Mouse (Mus musculus) mouse trophoblast stem cell (cell line): ENCODE results near the gene Rapgef3.

Source experiments
- in situ Hi-C, 2 experiments: fragments of 300-500 bp; cut with MseI, MboI; formaldehyde crosslinking; loops; 2 replicates in 1 of 2; 3 replicates in 1 of 2; pipeline ENCODE4 v1.15.1; 2025

Gene Rapgef3

DNA sequence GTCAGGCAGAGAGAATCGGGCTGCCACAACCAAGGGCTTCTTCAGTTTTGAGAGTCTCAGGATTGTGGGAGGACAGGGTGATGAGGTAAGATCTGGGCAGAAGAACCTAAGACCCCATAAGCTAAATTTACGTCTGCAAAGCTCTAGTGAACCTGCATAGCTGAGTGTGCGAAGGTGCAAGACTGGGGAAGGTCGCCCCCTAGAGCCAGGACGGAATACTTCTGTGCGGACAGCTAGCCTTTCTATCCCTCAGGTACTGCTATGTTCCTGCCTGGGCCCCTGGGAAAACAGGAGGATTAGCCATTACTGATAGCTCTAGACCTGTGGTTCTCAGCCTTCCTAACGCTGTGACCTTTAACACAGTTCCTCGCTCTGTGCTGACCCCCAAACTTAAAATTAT lies 8.7 kb upstream of the Rapgef3 start:
- in situ Hi-C loops: loop anchor here in 1 of 2 experiments (5.0 kb wide), 1 partner anchor 59 kb away; no protein-coding TSS in a partner anchor

DNA sequence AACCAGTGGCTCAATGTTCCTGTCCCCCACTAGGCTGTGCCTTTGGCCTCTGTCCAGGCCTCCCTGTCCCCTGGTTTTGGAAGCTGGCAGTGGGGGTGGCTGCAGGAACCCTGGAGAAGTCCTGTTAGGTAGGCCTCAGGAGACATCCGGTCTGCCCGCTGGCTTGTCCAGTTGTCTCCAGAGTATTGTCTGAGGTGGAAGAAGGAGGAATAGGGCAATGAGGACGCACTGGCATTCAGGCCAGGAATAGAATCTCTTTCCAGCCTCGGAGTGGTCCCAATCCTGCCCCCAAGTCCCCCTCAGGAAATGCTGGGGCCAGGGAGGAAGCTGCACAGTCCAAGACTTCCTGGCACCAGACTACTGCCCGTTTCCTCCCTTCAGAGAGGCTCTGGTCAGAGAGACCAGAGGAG lies 6.2 kb upstream of the Rapgef3 start:
- in situ Hi-C loops: no loop called here

DNA sequence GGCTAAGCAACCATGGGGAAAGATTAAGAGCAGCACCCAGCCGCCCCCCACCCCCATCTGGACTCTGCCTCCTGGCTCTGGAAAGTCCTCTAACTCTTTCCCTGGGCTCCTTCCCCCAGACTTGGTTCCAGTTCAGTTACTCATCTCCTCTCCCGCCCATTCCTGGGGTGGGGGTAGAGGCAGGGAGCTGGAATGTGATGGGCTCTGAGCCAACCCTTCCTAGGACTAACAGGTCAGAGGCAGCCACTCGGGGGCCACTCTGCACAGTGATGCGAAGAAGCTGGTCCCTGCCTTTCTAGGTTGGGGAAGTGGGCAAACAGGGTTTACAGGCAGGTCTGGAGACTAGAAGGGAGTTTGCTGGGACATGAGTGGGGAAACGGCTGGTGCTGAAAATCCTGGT lies 5.3 kb upstream of the Rapgef3 start:
- in situ Hi-C loops: no loop called here

DNA sequence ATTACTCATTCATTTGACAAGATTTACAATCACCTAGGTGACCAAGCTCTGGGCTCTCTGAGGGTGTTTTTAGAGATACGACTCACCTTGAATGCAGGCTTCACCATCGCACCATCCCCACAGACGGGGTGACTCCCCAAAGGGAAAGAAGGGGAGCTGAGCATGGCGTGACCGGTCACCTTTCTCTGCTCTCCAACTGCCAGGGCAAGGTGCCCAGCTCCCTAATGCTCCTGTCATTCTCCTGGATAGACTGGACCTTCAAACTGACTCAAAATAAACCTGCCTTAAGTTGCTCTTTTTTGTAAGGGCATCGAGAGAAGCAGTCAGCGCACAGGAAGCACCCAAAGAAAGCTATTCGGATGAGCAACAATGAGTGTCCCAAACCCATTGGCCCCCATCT lies 2.5 kb upstream of the Rapgef3 start:
- in situ Hi-C loops: no loop called here

DNA sequence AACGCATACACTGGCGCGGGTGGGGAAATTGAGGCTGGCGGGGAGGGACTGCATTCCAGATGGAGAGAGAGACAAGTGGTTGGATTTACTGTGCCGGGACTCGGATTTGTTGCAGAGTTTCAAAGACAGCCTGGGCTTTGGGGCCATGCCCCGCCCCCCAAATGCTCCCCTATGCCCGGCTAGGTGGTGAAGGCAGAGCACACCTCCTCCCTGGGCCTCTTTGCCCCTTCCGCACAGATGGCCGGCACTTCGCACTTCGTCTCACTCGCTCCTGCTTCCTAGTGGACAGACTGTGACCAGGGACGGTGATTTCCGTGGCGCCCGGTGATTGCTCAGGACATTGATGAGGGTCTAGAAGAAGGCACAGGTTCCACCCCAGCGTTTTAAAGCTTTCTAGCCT lies 420 bp upstream of the Rapgef3 start:
- in situ Hi-C loops: no loop called here

DNA sequence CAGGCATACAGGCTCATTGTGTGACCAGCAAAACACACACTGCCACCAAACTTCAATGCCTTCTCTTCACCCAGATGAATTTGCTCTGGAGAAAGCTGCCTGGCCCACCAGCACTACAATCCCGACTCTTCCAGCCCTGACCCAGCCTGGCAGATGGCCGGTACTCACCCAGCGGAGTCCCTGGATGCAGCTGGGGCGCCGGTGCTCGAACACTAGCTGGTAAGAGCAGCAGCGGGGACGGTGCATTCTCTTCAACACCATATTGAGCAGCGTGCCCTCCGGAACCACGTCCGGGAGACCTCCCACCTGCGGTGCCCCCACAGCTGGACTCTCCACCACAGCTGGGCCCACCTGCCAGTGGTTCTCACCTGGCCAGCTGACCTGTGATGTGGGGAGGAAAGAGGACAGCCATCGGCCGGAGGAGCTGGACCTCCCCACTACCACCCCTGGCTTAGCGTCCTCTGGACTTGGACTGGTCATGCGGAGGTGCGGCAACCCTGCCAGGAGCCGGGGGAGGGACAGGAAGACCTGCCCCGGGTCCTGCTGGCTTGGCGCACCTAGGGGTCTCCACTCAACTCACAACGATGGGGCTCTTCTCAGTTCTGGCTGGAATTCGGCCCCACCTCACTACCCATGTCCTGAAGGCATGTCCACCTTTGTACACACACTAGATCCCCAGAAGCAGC lies 1.0 kb downstream of the Rapgef3 start:
- in situ Hi-C loops: no loop called here

DNA sequence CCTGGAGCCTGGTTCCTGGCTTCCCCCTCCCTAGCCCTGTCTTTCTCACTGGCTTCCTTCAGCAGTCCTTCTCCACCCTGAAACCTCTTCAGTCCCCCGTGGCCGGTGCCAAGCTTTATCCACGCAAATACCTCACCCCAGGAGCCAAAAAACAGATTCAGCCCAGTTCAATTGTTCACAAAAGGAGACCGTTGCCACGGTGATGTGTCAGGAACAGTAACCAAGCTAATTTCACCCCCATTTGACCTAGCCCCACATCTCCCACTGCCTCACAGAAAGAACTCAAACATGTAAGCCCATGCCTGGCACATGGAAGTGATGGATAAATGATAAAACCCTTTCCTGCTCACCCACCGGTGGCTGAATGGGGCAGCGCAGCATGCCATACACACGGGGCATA lies 1.6 kb downstream of the Rapgef3 start:
- in situ Hi-C loops: no loop called here

DNA sequence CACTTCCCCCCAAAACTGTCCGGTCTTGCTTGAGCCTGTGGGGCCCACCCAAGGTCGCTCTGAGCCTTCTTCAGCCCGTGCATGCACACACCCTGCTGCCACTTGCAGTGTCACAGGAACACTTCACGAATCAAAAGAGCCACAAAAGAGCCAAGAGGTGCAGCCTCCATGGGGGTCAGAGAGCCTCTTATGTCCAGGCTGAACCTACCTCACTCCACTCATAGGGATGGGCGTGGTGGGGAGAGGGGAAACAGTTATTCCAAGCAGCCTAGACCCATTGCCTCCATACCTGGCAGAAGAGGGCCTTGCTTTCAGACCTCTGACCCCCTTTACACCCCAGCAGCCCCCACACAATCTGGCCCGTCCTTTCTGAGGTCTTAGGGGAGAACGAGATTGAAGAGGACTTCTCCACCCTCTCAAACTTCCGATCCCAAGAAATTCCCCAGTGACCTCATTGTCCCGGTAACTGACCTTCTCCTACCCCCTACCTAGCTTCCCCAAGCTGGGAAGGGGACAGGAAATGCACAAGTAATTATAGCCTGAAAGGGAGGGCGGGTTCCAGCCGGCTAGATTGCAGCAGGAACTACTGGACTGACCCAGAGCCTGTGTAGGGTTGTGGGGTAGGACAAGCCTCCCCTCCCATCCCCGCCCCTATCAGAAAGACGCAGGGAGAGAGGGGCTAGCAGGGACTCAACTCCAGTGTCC lies 2.5 kb downstream of the Rapgef3 start:
- in situ Hi-C loops: no loop called here

DNA sequence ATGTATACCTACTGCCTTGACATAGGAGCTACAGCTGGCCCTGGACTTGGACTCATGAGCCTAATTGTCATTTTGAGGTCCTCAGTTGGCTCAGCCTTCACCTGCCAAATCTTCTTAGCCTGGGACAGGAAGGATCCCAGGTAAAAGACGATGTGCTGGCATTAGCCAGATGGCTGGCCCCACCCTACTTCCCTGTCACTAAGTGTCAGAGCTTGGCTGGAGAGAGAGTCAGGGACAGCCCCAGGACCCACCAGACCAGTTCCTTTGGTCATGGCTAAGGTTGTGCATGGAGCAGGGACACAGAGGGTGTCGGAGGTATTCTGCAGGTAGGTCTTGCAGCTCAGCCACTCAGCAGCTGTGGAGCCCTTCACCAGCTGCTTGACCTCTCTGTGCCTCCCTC lies 3.2 kb downstream of the Rapgef3 start:
- in situ Hi-C loops: no loop called here

DNA sequence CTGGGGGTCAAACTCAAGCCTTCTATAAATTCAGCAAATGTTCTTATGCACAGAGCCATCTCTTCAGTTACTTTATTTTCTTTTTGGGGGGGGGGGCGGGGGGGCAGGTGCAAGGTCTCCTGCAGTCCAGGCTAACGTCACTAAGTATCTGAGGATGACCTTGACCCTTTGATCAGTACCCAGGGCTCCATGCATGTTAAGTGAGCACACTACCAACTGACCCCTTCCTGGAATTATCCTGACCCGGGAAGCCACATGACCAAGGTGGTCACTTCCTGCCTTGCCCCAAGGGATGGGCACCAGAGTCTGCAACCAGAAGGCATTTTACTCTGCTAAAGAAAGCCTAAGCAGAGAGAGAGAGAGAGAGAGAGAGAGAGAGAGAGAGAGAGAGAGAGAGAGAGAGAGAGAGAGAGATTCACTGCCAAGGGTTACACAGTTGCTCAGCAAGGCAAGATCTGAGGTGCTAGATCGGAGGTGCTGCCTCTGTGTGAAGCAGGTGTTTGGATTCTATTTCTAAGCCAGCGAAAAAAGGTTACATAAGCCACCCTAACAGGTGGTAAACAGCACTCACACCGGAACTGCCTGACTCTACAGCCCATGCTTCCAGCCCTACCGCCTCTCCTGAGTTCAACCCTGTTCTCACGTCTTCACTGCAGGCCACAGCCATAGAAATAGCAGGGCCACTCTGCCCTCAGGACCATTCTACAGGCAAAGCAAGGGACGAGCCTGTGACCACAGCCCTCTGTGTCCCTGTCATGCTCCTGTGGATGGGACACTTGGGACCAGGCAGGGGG lies 4.3 kb downstream of the Rapgef3 start:
- in situ Hi-C loops: no loop called here

DNA sequence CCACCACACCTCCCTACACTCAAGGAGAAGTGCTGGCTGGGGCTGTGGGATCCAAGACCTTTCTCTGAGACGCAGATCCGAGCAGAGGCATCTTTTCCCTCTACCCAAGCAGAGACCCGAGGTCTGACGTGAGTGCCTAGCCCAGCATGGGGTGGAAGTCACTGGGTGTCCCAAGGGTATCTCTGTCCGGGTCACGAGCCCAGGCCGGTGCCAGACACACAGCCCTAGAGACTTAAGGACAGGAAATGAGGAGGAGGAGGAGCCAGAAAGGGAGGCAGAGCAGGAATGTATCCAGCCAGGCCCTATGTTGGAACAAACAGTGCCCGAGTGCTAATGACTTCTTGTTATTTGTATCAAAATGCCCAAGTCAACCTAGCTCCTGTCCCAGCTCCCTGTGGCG lies 5.0 kb downstream of the Rapgef3 start:
- in situ Hi-C loops: no loop called here

DNA sequence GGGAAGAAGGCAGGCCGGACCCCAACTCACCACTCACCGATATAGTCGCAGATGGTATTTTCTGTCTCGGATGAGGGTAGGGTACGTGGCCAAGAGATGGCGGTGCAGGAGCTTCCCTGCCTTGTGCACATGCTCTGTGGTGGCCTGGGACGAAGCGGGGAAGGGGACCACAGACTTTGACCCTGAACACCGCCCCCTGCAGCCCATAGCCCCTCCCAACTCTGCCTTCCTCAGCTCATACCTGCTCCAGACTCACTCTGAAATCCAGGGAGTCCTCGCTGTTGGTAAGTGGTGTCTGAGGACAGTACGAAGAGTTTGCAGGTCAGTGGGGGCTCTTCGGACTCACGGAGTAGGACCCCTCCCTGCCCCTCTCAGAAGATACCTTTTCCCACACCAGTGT lies 6.3 kb downstream of the Rapgef3 start:
- in situ Hi-C loops: no loop called here

DNA sequence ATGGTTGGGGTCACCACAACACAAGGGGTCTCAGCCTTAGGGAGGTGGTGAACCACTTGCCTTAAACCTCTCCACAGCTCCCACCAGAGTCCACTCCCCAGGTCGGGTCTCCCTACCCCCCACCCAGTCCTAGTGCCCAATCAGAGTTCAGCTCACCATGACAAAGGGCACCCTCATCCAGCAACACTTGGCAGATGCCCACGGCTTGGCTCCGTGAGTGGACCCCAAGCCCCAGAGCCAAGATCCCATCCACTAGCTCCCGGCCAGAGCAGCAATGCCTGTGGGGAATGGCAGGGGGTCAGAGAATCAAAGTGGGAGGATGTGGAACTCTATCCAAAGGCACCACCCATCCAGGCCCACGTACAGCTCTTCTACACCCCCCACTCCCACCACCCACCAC lies 6.8 kb downstream of the Rapgef3 start:
- in situ Hi-C loops: no loop called here

DNA sequence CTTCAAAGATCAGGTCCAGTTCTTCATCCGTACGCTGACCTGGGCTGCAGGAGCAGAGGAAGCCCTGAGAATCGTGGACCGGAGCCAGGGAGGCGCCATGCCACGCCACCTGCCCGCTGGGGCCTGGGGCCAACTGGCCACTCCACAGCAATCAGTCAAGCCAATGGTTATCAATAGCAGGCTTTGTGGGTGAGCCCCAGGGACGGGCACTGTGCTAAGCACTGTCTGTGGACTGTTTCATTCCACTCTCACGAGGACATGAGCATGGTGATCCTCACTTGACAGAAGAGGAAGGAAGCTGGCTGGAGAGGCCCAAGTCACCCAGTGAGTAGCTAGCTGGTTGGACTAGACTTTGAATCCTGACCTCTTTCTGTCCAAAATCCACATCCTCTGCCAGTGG lies 7.8 kb downstream of the Rapgef3 start:
- in situ Hi-C loops: no loop called here

DNA sequence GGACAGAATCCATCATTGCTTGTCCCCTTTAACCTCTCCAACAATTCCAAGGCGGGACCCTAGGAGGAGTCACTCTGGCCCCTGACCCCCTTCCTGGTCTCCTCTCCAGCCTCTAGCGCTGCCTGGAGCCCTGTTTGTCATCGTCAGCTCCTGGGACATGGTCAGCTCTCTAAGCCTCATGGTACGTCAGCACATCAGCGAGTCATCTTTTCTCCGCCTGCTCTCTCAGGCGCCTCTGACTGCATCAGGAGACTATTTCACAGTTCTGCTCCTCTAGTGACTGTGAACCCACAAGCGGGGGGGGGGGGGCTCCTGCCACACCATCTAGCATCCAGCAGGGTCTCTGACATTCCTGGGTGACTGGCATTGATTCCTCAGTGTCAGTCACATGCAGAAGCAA lies 12.4 kb downstream of the Rapgef3 start:
- in situ Hi-C loops: no loop called here

DNA sequence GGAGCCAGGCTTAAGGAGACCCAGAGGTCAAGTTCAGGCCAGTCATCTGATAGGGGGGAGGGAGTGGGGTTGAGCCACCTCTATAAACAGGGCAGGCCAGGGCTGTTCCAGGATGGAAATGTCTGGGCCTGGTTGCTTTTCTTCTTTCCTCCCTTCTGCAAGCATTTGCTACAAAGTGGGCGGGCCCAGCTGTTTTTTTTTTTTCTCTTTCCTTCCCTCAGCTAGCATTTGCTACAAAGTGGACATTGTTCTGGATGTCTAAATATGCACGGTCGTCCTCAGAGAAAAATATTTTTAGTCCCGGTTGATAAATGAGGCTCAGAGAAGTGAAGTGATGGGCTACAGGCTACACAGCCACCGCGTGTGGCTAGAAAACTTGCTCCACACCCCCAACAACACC lies 13.3 kb downstream of the Rapgef3 start:
- in situ Hi-C loops: no loop called here

DNA sequence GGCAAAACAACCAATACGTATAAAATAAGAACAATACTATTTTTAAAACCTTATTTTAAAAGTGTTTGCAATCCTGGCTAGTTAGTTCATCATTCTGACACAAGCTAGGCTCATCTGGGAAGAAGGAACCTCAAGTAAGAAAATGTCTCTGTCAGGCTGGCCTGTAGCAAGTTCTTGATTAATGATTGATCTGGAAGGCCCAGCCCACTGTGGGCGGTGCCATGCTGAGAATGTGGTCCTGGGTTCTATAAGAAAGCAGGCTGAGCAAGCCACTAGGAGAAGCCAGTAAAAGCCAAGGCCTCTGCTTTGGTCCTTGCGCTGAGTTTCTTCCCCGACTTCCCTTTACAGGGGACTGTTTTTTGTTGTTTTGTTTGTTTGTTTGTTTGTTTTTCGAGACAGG lies 15.3 kb downstream of the Rapgef3 start:
- in situ Hi-C loops: no loop called here

DNA sequence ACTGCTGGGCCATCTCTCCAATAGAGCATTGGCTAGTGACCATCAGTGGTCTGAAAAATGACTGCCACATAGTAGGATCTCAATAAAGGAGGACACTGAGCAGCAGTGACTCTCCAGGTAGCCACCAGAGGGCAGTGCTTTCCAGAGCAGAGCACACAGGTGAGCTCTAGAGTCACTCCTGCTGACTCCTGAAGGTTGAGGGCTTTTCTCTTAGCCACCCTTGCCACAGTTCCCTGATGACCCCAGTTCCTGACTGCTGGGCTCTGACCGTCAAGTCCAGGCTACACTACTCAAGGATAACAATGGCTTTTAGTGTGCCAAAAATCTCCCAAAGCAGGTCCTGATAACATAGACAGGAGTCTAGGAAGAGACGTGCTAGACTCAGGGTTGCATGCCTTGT lies 16.1 kb downstream of the Rapgef3 start:
- in situ Hi-C loops: no loop called here

DNA sequence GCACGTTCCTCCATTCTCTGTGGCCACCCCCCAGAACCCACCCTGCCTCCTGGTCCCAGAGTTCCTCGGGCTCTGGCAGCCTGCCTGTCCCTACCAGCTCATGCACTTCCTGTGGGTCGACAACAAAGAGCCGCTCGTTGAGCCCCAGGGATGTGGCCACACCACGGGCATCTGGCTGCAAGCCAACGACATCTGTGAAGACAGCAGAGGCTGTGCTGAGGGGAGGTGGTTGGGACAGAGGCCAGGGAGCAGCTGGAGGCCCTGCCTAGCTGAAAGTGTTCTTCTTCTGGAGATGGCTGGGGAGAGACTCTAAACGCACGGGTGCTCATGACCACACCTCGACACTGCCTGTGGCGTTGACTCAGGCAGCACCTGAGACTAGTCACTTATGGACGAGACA lies 17.1 kb downstream of the Rapgef3 start:
- in situ Hi-C loops: no loop called here

DNA sequence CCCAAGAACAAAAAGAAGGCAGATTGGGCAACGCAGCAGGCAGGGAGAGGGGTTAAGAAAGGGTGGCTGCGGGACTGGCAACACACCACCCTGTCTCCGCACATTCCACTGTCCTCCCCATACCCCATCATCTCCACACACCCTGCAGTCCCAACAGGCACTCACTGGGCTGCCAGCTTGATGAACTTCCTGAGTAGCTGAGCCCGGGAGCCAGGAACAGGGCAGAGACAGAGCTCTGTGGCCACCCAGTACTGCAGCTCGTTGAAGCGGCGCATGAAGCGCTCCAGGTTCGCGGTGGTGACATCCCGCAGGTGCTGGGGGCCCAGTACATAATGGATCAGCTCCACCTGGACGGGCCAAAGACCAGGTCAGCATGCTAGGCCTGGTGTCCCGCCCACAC lies 17.9 kb downstream of the Rapgef3 start:
- in situ Hi-C loops: loop anchor here in 1 of 2 experiments (5.0 kb wide), 1 partner anchor 32 kb away; no protein-coding TSS in a partner anchor

DNA sequence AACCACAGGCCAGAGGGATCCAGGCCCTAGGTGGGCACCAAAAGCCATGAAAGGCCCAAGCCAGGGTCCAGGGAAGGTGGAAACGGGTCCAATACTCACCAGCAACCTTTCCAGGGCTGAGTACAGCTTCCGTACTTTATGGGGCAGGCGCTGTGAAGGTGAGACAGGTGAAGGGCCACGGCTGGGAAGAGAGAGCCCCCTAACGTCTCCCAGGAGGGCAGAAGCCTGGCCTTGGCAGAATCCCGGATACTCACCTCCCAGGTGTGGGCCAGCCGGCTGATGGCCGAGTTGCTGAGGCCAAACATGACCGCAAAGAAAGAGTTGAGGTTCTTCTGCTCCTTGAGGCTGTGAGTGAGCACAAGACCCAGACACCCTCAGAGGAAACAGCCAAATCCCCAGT lies 18.4 kb downstream of the Rapgef3 start:
- in situ Hi-C loops: loop anchor here in 1 of 2 experiments (5.0 kb wide), 1 partner anchor 33 kb away; no protein-coding TSS in a partner anchor

DNA sequence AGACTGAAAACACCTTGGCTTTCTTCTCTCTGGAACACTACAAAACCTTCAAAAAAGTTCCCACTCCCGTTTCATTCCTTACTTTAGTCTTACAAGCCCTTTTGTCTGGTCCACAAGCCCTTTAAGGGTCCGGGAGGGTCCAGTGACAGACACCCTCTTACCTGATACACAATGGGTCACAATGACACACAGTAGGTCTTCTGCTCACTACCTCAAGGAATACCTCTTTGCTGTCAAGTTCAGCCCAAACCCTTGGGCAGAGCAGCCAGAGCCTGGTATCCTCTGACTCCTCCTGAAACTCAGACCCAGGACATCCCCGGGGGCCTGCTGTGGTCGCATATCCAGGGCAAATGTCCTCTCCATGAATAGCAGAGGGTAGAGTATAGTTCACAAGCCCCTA lies 18.8 kb downstream of the Rapgef3 start:
- in situ Hi-C loops: loop anchor here in 1 of 2 experiments (5.0 kb wide), 1 partner anchor 33 kb away; no protein-coding TSS in a partner anchor
